16 mouse cellular contexts compared by ENCODE assay signal in genomic region chr5:92759156-92759745, GRCm38 (mm10).
"Had no signal": no experiment of that assay in that cellular context is flagged by ENCODE, and none has a peak within 500 bp of the region (broad histone marks: within the 10 kb centered on the region; RNA-seq: fewer than 3 reads in every experiment).

No protein-coding gene starts in this region.

- ATAC-seq: liver, embryonic 12.5 days had no signal

- H3K4me1 ChIP-seq: limb, embryonic 15.5 days; liver, embryonic 12.5 days; neural tube, embryonic 15.5 days had no signal

- H3K9me3 ChIP-seq: limb, embryonic 15.5 days; liver, embryonic 12.5 days; midbrain, embryonic 10.5 days; neural tube, embryonic 15.5 days had no signal

- DNase-seq: kidney, adult 18-20 months; layer of hippocampus, adult 9-11 months; layer of hippocampus, postnatal 36 days; lung, embryonic 14.5 days; lung, postnatal 10 days; lung, postnatal 4 days; midbrain, embryonic 14.5 days; right cerebral cortex, adult 18-20 months; right cerebral cortex, postnatal 25 days; thymus, adult 18-20 months; thymus, postnatal 14 days had no signal

- H3K9ac ChIP-seq: limb, embryonic 15.5 days; liver, embryonic 12.5 days; lung, embryonic 14.5 days; neural tube, embryonic 15.5 days had no signal

- H3K27ac ChIP-seq: limb, embryonic 15.5 days; liver, embryonic 12.5 days; midbrain, embryonic 10.5 days; neural tube, embryonic 15.5 days had no signal

- H3K36me3 ChIP-seq: limb, embryonic 15.5 days; liver, embryonic 12.5 days; midbrain, embryonic 10.5 days; neural tube, embryonic 15.5 days had no signal

- H3K4me2 ChIP-seq: limb, embryonic 15.5 days; liver, embryonic 12.5 days; lung, embryonic 14.5 days; neural tube, embryonic 15.5 days had no signal

- H3K4me3 ChIP-seq: limb, embryonic 15.5 days; liver, embryonic 12.5 days; midbrain, embryonic 10.5 days; myocyte; neural tube, embryonic 15.5 days had no signal

- H3K27me3 ChIP-seq: limb, embryonic 15.5 days; liver, embryonic 12.5 days; neural tube, embryonic 15.5 days had no signal
